Mouse (Mus musculus) lung, postnatal 0 days (tissue): Measurements from ENCODE around the gene Pik3cg. TPM values are rescaled to one million over a fixed set of nuclear protein-coding genes. Genes with fewer than 3 reads are reported as not detected.
"Not testable (repeated sequence)": the region's sequence is repeated elsewhere in the genome, so short reads cannot be mapped to it uniquely, and the experiment has no call there.

Source experiments
- ATAC-seq: fragments of 200-750 bp; cut with Nextera tagmentation; 2 replicates; pipeline ENCODE4 v1.8.0; 2017; ENCODE audit warnings: moderate library complexity
- DNase-seq: peaks from one replicate; pipeline ENCODE4 v3.0.0-alpha.2; 2016; ENCODE audit warnings: low spot score
- H3K27ac ChIP-seq: fragments of 300-500 bp; sonication (generic); 2 replicates; pipeline ENCODE4 v1.5.1; 2014; ENCODE audit warnings: antibody characterized with exemption, mild to moderate bottlenecking, low read length, mixed read lengths
- H3K27me3 ChIP-seq: fragments of 300-500 bp; sonication (generic); replicated peaks from 2 replicates; pipeline ENCODE4 v1.6.1; 2014; ENCODE audit warnings: low read length, mixed read lengths; ENCODE audit not compliant: insufficient read depth
- H3K36me3 ChIP-seq: fragments of 300-500 bp; sonication (generic); 2 replicates; pipeline ENCODE4 v1.6.1; 2014; ENCODE audit warnings: low read length, mixed read lengths; ENCODE audit not compliant: insufficient read depth
- H3K4me1 ChIP-seq: fragments of 300-500 bp; sonication (generic); 2 replicates; pipeline ENCODE4 v1.6.1; 2014; ENCODE audit warnings: antibody characterized with exemption, low read depth, low read length, mixed read lengths; ENCODE audit not compliant: insufficient read depth
- H3K4me2 ChIP-seq: fragments of 300-500 bp; sonication (generic); replicated peaks from 2 replicates; pipeline ENCODE4 v1.6.1; 2014; ENCODE audit warnings: low read depth, mild to moderate bottlenecking, low read length, moderate library complexity, mixed read lengths
- H3K4me3 ChIP-seq: fragments of 300-500 bp; sonication (generic); 2 replicates; pipeline ENCODE4 v1.5.1; 2014; ENCODE audit warnings: low read depth, low read length
- H3K9ac ChIP-seq: fragments of 300-500 bp; sonication (generic); replicated peaks from 2 replicates; pipeline ENCODE4 v1.6.1; 2014; ENCODE audit warnings: low read depth, mild to moderate bottlenecking
- H3K9me3 ChIP-seq: fragments of 300-500 bp; sonication (generic); 2 replicates; pipeline ENCODE4 v1.6.1; 2016; ENCODE audit warnings: low read length, mixed read lengths
- CTCF ChIP-seq: IDR thresholded peaks from 2 replicates; pipeline ENCODE4 v1.5.1; 2016; ENCODE audit warnings: antibody characterized with exemption, mild to moderate bottlenecking
- EP300 ChIP-seq: IDR thresholded peaks from 2 replicates; pipeline ENCODE4 v1.6.1; 2016; ENCODE audit warnings: antibody characterized with exemption, mild to moderate bottlenecking, control low read depth
- WGBS: fragments of 180-500 bp; shearing (Covaris S2); extraction: QIAGEN DNeasy Blood & Tissue Kit; methylation state at CpG from one replicate; pipeline ENCODE4 v1.1.7; 2014; 5-methylcytosine and 5-hydroxymethylcytosine counted together
- polyA plus RNA-seq: library from polyadenylated mRNA; unstranded; fragments of >200 nt; fragmentation: Nextera tagmentation; extraction: Ambion mirVana; gene quantifications from 2 replicates; pipeline ENCODE4 v1.2.1, GENCODE M21; 2015

The Pik3cg gene
- polyA plus RNA-seq, result 2.3 and 2.5 TPM in 2 replicates

GRCm38 (mm10) chr12:32207948-32208891 is at the start of gene Pik3cg:
Gene Pik3cg (minus strand): TSS chr12:32208659.
- 14% methylated on average over 22 of the region's 22 CpGs for WGBS
- Histone ChIP-seq H3K9ac (no peak within 1 kb of the TSS), H3K27me3 (no peaks in the 10 kb centered on the region), H3K4me2 (peak within 1 kb of the TSS; percentile 46), H3K4me1 (no peaks in the 10 kb centered on the region), H3K9me3 (no peaks in the 10 kb centered on the region), H3K27ac (no peak within 1 kb of the TSS), H3K4me3 (peak within 1 kb of the TSS; percentile 39), H3K36me3 (no peaks in the 10 kb centered on the region)
- DNase-seq, result peak; percentile 66
- TF ChIP-seq EP300 (0 out of 2 replicates have a peak, but pooled peaks have one; percentile 8), CTCF (no peak)
- peak; percentile 57 for ATAC-seq

- no peak for DNase-seq
- H3K36me3 ChIP-seq, result no peaks in the 10 kb centered on the region
- H3K27ac ChIP-seq, result no peak overlapping the region
- WGBS, result 67% methylated on average over 2 of the region's 2 CpGs
- no peak overlapping the region for H3K4me3 ChIP-seq
- H3K4me1 ChIP-seq, result no peaks in the 10 kb centered on the region
- no peak overlapping the region for H3K9ac ChIP-seq
- H3K27me3 ChIP-seq, result no peaks in the 10 kb centered on the region
- ATAC-seq, result no peak
- TF ChIP-seq CTCF (no peak), EP300 (no peak)
- no peaks in the 10 kb centered on the region for H3K9me3 ChIP-seq
- no peak overlapping the region for H3K4me2 ChIP-seq
These were observed 40.0 kb upstream of the Pik3cg start for GRCm38 (mm10) chr12:32248483-32248882.

GRCm38 (mm10) chr12:32245566-32246233 is 37.2 kb upstream of the Pik3cg start:
- Histone ChIP-seq H3K27ac (no peak overlapping the region), H3K4me1 (no peaks in the 10 kb centered on the region), H3K4me3 (no peak overlapping the region), H3K4me2 (no peak overlapping the region), H3K9ac (no peak overlapping the region), H3K36me3 (no peaks in the 10 kb centered on the region), H3K9me3 (no peaks in the 10 kb centered on the region), H3K27me3 (no peaks in the 10 kb centered on the region)
- DNase-seq, result peak; percentile 32
- TF ChIP-seq EP300 (no peak), CTCF (peak; percentile 72)
- no peak for ATAC-seq
- WGBS, result 57% methylated on average over 5 of the region's 5 CpGs

- DNase-seq (no peak), ATAC-seq (no peak)
- H3K9me3 ChIP-seq, result no peaks in the 10 kb centered on the region
- no peaks in the 10 kb centered on the region for H3K4me1 ChIP-seq
- TF ChIP-seq CTCF (no peak), EP300 (no peak)
- no peaks in the 10 kb centered on the region for H3K36me3 ChIP-seq
- WGBS, result 76% methylated on average over 1 of the region's 1 CpGs
- no peak overlapping the region for H3K27ac ChIP-seq
- no peak overlapping the region for H3K4me3 ChIP-seq
- H3K27me3 ChIP-seq, result no peaks in the 10 kb centered on the region
- H3K9ac ChIP-seq, result no peak overlapping the region
- no peak overlapping the region for H3K4me2 ChIP-seq
These were observed 35.1 kb upstream of the Pik3cg start for GRCm38 (mm10) chr12:32243586-32243985.

GRCm38 (mm10) chr12:32239134-32239533 is 30.7 kb upstream of the Pik3cg start:
- not testable (repeated sequence) for H3K4me3 ChIP-seq, H3K9ac ChIP-seq, H3K4me1 ChIP-seq, H3K9me3 ChIP-seq, DNase-seq, H3K27me3 ChIP-seq, ATAC-seq, H3K27ac ChIP-seq, H3K36me3 ChIP-seq, H3K4me2 ChIP-seq
- WGBS, result 64% methylated on average over 3 of the region's 3 CpGs

- H3K27me3 ChIP-seq, result no peaks in the 10 kb centered on the region
- H3K27ac ChIP-seq, result no peak overlapping the region
- no peak for DNase-seq
- TF ChIP-seq EP300, result no peak
- no peak for TF ChIP-seq CTCF
- no peaks in the 10 kb centered on the region for H3K36me3 ChIP-seq
- H3K4me1 ChIP-seq, result no peaks in the 10 kb centered on the region
- 46% methylated on average over 5 of the region's 5 CpGs for WGBS
- no peak for ATAC-seq
- no peak overlapping the region for H3K4me3 ChIP-seq
- no peak overlapping the region for H3K9ac ChIP-seq
- no peaks in the 10 kb centered on the region for H3K9me3 ChIP-seq
- no peak overlapping the region for H3K4me2 ChIP-seq
These were observed 30.0 kb upstream of the Pik3cg start for GRCm38 (mm10) chr12:32238433-32238832.
